Mouse (Mus musculus) spleen, adult 2 months (tissue): ENCODE results near the gene Tfap4.

ENCODE experiments used
- CTCF ChIP-seq: fragments of 200-500 bp; IDR thresholded peaks from 2 replicates; pipeline ENCODE4 v1.5.1; 2011; ENCODE audit warnings: mild to moderate bottlenecking, inconsistent platforms; ENCODE audit not compliant: insufficient read depth, insufficient read length, insufficient replicate concordance; ENCODE audit errors: extremely low read depth
- POLR2A ChIP-seq: fragments of 200-500 bp; IDR thresholded peaks from 2 replicates; pipeline ENCODE4 v1.6.1; 2011; ENCODE audit warnings: low read depth, low read length, inconsistent platforms

DNA sequence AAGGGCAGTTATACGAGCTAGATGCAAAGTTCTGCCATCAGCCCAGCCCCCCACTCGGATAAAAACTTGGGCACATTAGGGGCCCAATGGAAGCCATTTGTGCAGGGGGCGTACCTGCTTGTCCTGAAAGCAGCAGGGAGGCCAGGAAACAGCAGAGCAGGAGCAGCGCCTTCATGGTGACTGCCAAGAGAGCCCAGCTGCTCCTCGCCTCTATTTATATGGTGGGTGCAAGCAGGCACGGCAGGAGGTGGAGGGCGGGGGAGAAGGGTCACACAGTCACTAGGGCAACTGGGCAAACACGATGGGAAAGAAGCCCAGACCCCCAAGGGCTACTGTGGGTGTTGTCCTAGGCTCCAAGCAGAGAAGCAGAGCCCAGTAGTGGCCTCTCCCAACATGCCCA is 36.8 kb downstream of the Tfap4 start:
- TF ChIP-seq POLR2A (no peak), CTCF (no peak)
